Mouse (Mus musculus): ENCODE measurements at regions not wholly inside any gene's neighbourhood (a gene's known extent, or its start where the extent isn't known, plus 50 kb on each side); places are given as distances from the start of the nearest gene placed in this dataset.

GRCm38 (mm10) chr16:87239105-87239504 is 114.9 kb upstream of the N6amt1 start:
- no peak for DNase-seq (ENCODE audit: low read depth, low spot score)
- 75% methylated on average over 7 of the region's 7 CpGs for WGBS

GRCm38 (mm10) chr16:87234199-87234598 is 119.8 kb upstream of the N6amt1 start:
- WGBS, result 80% methylated on average over 4 of the region's 4 CpGs
- no peak for DNase-seq (ENCODE audit: low read depth, low spot score)

GRCm38 (mm10) chr16:87225595-87225994 is 128.4 kb upstream of the N6amt1 start:
- DNase-seq (ENCODE audit: low read depth, low spot score), result no peak
- 35% methylated on average over 10 of the region's 10 CpGs for WGBS

GRCm38 (mm10) chr16:87225085-87225484 is 128.9 kb upstream of the N6amt1 start:
- DNase-seq (ENCODE audit: low read depth, low spot score), result no peak
- WGBS, result 83% methylated on average over 8 of the region's 8 CpGs

GRCm38 (mm10) chr16:87224024-87224423 is 130.0 kb upstream of the N6amt1 start:
- WGBS, result 85% methylated on average over 7 of the region's 7 CpGs
- DNase-seq (ENCODE audit: low read depth, low spot score), result no peak

- 83% methylated on average over 5 of the region's 5 CpGs for WGBS
- DNase-seq (ENCODE audit: low read depth, low spot score), result no peak
Measured at GRCm38 (mm10) chr16:87220611-87221010, 133.4 kb upstream of the N6amt1 start.

- DNase-seq (ENCODE audit: low read depth, low spot score), result no peak
- WGBS, result 32% methylated on average over 4 of the region's 4 CpGs
Measured at GRCm38 (mm10) chr16:87220201-87220600, 133.8 kb upstream of the N6amt1 start.

GRCm38 (mm10) chr16:87207875-87208274 is 146.1 kb upstream of the N6amt1 start:
- DNase-seq (ENCODE audit: low read depth, low spot score), result no peak

GRCm38 (mm10) chr16:87190471-87190870 is 163.5 kb upstream of the N6amt1 start:
- no peak for DNase-seq (ENCODE audit: low read depth, low spot score)

More at GRCm38 (mm10) chr16:87207875-87208274, 146.1 kb upstream of the N6amt1 start:
- WGBS, result 91% methylated on average over 1 of the region's 1 CpGs

GRCm38 (mm10) chr16:87188737-87189136 is 165.2 kb upstream of the N6amt1 start:
- DNase-seq (ENCODE audit: low read depth, low spot score), result no peak
- WGBS, result 68% methylated on average over 2 of the region's 2 CpGs

More at GRCm38 (mm10) chr16:87190471-87190870, 163.5 kb upstream of the N6amt1 start:
- 85% methylated on average over 4 of the region's 4 CpGs for WGBS

GRCm38 (mm10) chr16:87172395-87172794 is 181.6 kb upstream of the N6amt1 start:
- DNase-seq (ENCODE audit: low read depth, low spot score), result no peak
- WGBS, result 82% methylated on average over 4 of the region's 4 CpGs

GRCm38 (mm10) chr16:87139301-87139700 is 214.7 kb upstream of the N6amt1 start:
- 85% methylated on average over 2 of the region's 2 CpGs for WGBS
- DNase-seq (ENCODE audit: low read depth, low spot score), result no peak

GRCm38 (mm10) chr16:87136503-87136902 is 217.5 kb upstream of the N6amt1 start:
- no peak for DNase-seq (ENCODE audit: low read depth, low spot score)
- WGBS, result 95% methylated on average over 1 of the region's 1 CpGs

GRCm38 (mm10) chr16:87134452-87134851 is 219.5 kb upstream of the N6amt1 start:
- no peak for DNase-seq (ENCODE audit: low read depth, low spot score)

- WGBS, result 83% methylated on average over 6 of the region's 6 CpGs
- DNase-seq (ENCODE audit: low read depth, low spot score), result no peak
Measured at GRCm38 (mm10) chr16:87133874-87134273, 220.1 kb upstream of the N6amt1 start.

- WGBS, result 81% methylated on average over 4 of the region's 4 CpGs
- no peak for DNase-seq (ENCODE audit: low read depth, low spot score)
Measured at GRCm38 (mm10) chr16:87132082-87132481, 221.9 kb upstream of the N6amt1 start.

- 69% methylated on average over 12 of the region's 12 CpGs for WGBS
- no peak for DNase-seq (ENCODE audit: low read depth, low spot score)
Measured at GRCm38 (mm10) chr16:87130733-87131640, 223.0 kb upstream of the N6amt1 start.

GRCm38 (mm10) chr16:87129021-87129420 is 225.0 kb upstream of the N6amt1 start:
- no peak for DNase-seq (ENCODE audit: low read depth, low spot score)
- 95% methylated on average over 3 of the region's 3 CpGs for WGBS

GRCm38 (mm10) chr16:87128230-87128629 is 225.8 kb upstream of the N6amt1 start:
- WGBS, result 64% methylated on average over 13 of the region's 13 CpGs
- no peak for DNase-seq (ENCODE audit: low read depth, low spot score)

GRCm38 (mm10) chr16:87124519-87124918 is 229.5 kb upstream of the N6amt1 start:
- DNase-seq (ENCODE audit: low read depth, low spot score), result no peak
- 74% methylated on average over 7 of the region's 7 CpGs for WGBS

GRCm38 (mm10) chr16:87103599-87103998 is 250.4 kb upstream of the N6amt1 start:
- WGBS, result 29% methylated on average over 2 of the region's 2 CpGs
- DNase-seq (ENCODE audit: low read depth, low spot score), result no peak

Data from large intestine, adult 2 months (tissue).